Mouse (Mus musculus) mouse trophoblast stem cell (cell line): ENCODE results near the gene Pdxk.
"Not testable (repeated sequence)": the region's sequence is repeated elsewhere in the genome, so short reads cannot be mapped to it uniquely, and the experiment has no call there.

ENCODE experiments used
- in situ Hi-C, 2 experiments: fragments of 300-500 bp; cut with MseI, MboI; formaldehyde crosslinking; loops; 2 replicates in 1 of 2; 3 replicates in 1 of 2; pipeline ENCODE4 v1.15.1; 2025

Pdxk gene

DNA sequence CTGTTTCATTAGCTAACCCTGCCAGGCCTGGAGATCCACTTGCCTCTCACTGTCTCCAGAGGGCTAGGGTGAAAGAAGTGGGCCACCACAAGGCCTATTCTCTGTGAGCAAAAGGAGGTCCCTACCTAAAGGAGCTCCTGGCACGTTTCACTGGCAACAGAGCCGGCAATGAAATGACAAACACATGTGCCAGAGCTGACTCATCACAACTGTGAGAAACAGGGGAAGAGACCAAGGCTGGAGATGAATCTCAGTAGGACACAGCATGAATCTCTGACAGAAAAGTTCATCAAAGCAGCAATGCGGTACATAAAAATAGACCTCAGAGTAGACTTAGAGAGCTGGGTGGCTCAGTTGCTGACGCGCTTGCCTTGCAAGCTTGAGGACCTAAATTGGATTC, 46.9 kb downstream of the Pdxk start:
- in situ Hi-C loops: no loop called here

DNA sequence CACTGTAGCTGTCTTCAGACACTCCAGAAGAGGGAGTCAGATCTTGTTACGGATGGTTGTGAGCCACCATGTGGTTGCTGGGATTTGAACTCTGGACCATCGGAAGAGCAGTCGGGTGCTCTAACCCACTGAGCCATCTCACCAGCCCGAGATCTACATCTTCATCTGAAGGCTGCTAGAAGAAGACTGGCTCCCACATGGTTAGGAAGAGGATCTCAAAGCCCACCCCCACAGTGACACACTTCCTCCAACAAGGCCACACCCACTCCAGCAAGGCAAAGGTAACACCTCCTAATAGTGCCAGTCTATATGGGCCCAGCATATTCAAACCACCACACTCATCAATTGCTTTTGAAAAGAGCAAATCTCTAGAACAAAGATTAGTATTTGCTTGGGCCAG, 49.8 kb downstream of the Pdxk start:
- in situ Hi-C loops: not testable (repeated sequence)

DNA sequence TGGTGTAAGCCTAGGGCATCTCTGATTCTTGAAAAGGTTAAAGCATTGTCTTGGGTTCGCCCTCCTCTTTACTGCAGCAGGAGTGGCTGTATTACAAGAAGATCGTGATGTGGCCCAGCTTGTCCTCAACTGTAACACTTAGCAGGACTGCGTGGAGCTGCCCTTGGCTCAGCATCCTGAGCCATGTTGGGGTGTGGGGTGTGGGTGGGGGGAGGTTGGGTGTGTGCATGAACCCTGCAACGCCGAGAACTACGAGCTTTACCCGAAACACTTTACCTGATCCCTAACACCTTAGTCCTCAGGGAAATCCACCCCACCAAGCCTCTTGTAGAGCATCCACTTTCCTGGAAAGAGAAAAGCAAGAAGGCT, 51.6 kb downstream of the Pdxk start:
- in situ Hi-C loops: no loop called here

DNA sequence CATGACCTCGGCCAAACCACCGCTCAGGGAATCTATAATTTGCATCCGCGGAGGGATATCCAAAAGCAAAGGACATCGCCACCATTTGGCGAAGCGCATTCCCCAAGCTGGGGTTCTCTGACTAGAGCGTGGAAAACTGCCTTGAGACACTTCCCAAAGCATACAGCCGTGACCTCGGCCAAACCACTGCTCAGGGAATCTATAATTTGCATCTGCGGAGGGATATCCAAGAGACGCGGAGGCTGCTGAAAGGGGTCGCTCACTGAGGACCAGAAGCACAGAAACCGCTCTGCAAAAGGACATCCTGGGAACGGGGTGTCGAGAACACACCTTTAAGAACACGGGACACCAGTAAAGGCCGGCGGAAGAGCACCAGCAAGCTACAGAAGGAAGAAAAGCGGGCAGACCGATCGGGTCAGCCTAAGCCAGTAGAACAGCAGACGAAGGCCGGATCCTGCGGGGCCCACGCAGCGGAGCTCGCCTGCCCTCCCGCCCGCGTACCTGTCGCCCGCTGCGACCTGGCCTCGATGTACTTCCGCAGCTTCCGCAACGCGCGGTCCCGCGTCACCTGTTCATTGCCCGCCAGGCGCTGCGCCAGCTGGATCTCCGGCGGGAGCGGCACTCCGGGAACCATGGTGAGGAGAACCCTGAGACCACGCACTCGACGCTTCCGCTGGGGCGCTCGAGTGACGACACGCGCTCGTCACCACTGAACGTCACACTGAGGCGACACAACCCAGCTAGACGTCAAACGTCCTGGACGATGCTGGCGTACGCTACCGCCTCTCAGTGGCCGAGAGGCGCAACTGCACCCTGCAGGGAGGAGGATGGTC, 52.2 kb downstream of the Pdxk start, which contains the start of gene Rrp1:
Rrp1 (minus strand) TSS at position 725 of the 833 bp plus-strand sequence.
- in situ Hi-C loops: no loop called here

DNA sequence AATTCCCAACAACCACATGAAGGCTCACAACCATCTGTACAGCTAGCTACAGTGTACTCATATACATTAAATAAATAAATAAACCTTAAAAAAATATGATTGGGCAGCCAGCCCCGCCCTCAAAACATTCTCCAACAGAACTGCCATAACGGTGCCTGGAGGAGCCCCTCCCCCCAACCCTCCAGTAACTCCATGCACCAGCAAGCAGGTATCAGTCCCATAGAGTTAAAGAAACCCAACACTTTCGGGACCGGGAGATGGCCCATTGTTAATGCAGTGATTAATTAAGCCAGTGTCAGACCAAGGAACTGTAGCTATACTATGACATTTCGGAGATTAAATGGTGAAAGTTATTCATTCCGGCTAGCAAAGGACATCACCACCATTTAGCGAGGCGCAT, 52.9 kb downstream of the Pdxk start:
- in situ Hi-C loops: no loop called here

DNA sequence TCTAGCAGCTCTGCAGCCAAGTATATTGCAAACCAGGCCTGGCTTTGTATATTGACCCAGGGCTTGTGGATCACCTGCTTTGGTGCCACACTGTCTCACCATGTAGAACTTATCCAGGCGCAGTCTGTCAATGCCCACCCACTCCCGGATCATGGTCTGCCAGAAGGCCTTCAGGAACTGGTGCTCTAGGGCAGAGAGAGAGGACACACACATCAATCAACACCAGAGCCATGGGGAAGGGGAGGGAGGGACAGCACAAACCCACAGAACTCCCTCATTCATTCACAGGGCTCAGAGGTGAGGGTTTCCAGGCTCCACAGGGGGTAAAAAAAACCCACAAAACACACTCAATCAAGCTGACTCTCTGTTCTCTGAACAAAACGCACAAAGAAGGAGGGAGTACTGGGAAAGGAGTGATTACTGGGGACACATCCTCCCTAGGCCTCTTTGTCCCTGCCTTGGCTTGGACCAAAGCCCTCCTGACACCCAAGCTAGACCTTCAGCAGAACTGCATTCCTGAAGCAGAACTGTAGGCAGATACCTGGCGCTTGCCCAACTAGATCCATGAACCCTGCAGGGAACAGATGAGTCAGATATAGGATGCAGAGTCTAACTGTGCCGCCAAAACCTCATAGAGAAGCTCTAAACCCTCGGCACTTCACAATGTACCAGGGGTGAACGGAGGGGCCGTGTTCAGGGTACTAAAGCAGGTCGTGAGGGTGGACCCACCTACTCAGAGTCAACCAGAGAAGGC, 55.6 kb downstream of the Pdxk start:
- in situ Hi-C loops: no loop called here

DNA sequence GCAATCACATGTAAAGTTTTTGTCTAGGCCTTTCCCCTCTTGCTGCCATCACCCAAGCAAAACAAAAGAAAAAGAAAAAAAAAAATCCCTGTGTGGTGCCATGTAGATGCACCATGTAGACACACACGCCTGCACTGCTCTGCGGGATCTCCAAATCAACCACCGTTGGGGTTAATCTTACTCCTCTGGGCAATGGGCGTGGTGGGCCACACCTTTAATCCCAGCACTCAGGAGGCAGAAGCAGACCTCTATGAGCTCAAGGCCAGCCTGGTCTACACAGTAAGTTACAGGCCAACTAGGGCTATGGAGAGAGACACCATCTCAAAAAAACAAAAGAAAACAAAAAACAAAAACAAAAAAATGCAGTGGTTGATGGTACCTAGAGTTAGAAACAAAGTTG, 57.6 kb downstream of the Pdxk start:
- in situ Hi-C loops: no loop called here

DNA sequence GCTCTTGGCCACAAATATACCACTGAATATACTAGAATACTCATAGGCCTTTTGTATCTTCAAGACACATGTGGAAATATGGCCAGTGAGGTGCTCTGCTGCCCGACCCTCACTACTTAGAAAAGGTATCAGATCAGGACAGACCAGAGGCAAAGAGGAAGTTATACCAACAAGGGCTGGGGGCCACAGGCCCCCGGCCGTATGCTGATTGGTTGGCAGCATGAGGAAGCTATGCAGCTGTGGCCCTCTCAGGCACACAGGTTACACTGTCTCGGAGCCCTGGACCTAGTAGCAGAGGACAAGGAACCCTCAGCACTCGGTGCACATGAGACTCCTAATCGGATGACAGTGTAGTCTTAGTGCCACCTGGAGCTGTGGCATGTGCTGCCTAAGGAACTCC, 58.6 kb downstream of the Pdxk start:
- in situ Hi-C loops: no loop called here

DNA sequence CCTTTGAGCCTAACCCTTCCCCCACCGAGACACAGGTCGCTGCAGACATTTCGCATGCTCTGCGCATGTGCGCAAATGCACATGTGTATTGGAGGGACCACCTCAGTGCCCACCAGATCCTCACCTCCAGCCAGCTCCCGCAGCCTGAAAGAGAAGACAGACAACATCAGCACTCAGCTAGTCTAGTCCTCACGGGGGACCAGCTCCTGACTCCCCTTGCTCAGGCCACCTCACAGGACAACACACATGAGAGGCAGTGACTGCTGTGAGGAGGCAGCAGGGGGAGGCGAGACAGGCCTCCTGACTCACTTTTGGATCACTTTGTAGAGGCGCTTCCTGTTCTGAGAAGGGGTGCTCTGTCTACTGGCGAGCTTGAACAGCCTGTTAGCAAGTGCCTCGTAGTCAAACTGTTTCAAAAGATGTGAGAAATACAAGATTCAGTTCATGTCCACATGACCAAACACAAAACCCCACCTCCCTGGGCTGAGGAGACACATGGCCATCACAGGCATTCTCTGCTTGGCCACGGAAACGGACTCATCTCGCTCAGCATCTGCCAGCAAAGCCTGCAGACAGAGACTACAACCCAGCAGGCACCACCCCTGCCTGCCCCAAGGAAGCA, 62.4 kb downstream of the Pdxk start:
- in situ Hi-C loops: no loop called here

DNA sequence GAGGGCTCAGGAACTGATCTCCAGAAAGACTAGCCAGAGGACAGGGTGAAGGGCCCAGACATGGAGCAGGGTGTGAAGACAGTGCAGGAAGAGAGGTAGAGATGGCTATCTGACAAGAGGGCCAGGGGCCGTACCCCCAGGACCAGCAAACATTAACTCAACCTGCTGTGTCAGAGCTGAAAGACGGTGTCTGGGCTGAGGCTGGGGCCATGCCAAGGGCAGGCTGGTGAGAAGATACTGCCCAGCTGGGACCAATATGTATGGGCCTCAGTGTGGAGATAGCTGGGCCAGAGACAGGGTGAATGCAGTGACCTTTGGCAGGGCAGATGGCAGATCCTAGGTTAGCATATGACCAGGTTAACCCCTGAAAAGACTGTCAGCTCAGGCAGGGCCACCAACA, 63.6 kb downstream of the Pdxk start:
- in situ Hi-C loops: no loop called here

DNA sequence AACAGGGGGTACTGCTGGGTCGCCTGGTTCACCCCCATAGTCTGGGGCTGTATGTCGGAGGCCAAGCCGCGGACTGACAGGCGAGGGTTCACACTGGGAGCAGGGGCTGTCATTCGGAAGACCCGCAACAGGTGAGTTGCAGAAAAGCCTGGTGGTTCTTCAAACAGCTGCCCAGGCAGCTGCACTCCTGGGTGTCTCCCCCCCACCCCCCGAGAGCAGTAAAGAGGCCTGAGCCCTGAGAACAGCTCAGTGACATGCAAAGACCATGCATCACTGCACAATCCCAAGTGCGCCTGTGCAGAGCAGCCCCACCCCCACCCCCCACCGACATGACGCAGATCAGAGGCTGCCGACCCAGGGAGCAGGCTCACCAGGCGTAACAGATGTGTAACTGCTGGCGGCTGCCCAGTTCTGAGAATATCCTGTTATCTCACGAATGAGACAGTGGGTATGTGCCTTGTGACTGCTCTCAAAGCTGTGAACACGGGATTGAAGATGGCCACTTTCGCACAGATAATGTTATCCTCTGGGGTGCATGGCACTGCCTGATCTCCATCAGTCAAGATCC, 65.6 kb downstream of the Pdxk start:
- in situ Hi-C loops: loop anchor here in 1 of 2 experiments (25.0 kb wide), 1 partner anchor 137 kb away; no protein-coding TSS in a partner anchor

DNA sequence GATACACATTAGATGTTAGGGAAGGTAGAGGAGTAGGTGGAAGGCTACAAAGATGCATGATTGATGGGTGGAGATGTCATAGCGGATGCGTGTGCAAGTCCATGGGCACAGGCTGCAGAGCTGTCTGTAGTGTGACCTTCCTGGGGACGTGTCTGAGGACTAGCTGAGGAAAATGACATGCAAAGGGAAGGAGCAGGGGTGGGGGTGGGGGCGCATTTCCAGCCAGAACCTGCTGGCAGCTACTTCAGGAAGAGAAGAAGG, 68.2 kb downstream of the Pdxk start:
- in situ Hi-C loops: loop anchor here in 1 of 2 experiments (25.0 kb wide), 1 partner anchor 134 kb away; no protein-coding TSS in a partner anchor

DNA sequence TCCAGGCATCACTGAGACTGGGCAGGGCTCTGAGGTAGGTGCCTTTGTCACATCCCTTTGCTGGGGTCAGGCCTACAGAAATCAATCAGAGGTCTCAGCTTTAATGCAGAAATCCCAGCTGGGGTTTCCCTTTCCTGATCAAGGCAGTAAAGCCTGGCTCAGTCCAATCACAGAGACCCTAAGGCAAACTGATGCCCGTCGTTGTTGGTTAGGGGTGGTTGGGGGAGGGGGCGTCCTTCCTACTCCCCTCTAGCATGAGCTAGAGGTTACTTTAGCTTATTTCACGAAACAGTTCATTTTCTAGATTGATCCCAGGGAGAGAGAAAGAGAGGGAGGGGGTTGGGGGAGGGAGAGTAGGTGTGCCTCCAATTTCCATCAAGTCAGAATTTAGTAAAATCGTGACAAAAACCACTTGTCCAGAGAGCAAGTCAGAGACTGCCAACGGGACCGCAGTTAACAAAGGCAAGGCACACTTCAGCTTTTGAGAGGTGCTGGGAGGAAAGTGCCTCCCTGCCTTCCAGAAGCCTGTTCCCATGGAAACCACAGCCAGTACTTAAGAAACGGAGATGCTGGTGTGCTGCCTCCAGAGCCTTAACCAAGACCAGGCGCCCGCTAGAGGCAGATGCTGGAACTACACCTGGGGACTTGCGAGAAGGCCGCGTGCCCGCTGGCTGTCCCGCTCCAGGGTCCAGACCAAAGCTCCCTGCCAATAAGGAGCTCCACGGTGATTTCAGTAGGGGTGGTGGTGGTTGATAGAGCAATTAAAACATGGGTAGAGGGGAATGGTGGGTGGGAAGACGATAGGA, 68.8 kb downstream of the Pdxk start:
- in situ Hi-C loops: loop anchor here in 1 of 2 experiments (25.0 kb wide), 1 partner anchor 134 kb away; no protein-coding TSS in a partner anchor

DNA sequence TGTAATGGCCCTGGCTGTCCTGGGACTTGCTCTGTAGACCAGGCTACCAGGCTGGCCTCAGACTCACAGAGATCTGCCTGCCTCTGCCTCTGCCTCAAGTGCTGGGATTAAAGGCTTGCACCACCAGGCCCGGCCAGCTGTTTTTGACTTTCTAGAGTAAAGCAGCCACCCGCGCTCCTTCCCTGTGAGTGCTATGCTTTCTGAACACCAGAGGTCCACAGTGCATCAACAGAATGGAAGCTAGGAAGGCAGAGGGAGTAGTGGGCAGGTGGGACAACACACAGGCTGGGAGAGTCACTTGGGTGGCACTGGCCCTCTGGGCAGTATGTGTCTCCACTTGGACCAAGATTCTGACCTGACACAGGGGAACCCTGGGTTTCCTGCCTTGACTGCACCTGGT, 69.4 kb downstream of the Pdxk start:
- in situ Hi-C loops: loop anchor here in 1 of 2 experiments (25.0 kb wide), 1 partner anchor 133 kb away; no protein-coding TSS in a partner anchor

DNA sequence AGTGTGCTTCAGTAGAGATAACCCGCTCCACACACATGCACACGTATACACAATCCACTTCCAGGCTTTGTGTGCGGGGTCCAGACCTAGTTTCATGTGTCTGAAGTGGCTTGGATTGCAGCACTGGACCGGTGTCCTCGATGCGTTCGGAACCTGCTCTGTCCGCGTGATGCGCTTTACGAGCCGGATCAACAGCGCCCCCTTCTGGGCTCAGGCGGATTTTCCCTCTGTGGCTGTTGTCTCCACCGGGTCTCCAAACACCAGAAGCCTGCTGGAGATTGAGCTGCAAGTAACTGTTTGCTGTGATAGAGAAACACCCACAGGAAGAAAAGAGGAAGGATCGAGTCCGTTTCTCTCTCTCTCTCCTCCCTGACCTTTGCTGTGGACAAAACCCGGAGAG, 72.7 kb downstream of the Pdxk start:
- in situ Hi-C loops: loop anchor here in 1 of 2 experiments (25.0 kb wide), 1 partner anchor 130 kb away; no protein-coding TSS in a partner anchor

DNA sequence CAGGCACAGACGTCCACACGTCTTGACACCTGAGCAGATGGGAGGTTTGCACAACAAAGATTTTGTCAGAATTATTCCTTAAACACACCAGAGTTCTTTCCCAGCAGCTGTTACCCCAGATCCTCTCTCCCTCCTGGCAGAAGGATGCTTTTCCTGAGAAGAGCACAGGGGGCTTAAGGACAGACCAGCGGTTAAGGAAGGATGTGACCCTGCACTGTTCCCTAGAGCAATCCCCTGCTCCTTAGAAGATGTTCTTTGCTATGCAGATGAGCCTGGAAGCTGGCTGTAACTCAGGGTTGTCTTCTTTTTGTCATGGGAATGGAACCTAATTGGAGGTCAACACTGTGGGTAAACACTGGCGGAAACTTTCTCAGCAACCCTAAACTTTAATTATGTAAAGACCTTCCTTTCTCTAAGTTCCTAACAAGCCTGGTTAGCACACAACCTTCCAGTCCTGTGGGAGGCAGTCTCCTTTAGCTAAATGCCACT, 73.7 kb downstream of the Pdxk start:
- in situ Hi-C loops: loop anchor here in 1 of 2 experiments (25.0 kb wide), 1 partner anchor 129 kb away; no protein-coding TSS in a partner anchor

DNA sequence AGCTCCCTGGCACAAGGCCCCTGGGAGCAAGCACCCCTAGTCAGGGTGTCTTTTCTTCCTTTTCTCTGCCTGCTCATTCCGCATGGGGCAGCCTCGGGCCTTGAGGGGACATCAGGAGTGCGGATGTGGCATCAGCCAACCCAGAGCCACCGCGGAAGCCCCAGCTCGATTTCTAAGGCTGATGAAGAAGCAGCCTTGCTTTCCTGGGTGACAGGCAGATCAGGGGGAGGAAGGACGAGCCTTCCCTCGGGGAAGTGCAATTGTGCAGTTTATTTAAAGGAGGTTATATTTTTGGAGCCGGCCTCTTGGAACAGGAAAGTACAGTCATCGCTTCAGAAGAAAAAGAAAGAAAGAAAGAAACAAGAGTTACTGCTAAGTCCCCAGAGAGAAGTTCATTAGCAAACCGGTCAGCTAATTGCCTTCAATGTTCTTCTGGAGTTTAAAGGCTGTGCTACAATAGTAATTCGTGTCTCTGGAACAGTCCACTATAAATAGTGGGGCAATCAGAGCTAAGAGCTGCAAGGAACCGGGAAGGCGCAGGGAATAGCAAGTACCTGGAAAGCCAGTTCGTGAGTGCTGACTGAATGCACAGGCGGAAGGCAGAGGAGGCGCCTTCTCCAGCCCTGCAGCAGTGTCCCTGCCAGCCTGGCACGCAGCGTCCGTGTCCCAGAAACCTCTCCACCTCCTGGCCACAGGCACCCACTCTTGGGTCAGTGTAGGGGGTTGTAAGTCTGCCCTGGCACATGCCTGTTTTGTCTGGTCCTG, 76.4 kb downstream of the Pdxk start:
- in situ Hi-C loops: loop anchor here in 1 of 2 experiments (25.0 kb wide), 1 partner anchor 126 kb away; no protein-coding TSS in a partner anchor
